Mouse (Mus musculus) C2C12 (cell line): ENCODE data around the gene Ncapg. TPM values are rescaled to one million over a fixed set of nuclear protein-coding genes. Genes with fewer than 3 reads are reported as not detected.
"Not testable (repeated sequence)": the region's sequence is repeated elsewhere in the genome, so short reads cannot be mapped to it uniquely, and the experiment has no call there.

Experiments used
- H3K27me3 ChIP-seq: one replicate; pipeline ENCODE4 v1.6.1; 2011; ENCODE audit not compliant: control insufficient read depth, insufficient read depth, insufficient read length
- H3K36me3 ChIP-seq: one replicate; pipeline ENCODE4 v1.6.1; 2011; ENCODE audit not compliant: control insufficient read depth, insufficient read depth
- H3K4me3 ChIP-seq: one replicate; pipeline ENCODE4 v1.5.1; 2011; ENCODE audit warnings: mild to moderate bottlenecking, control low read depth; ENCODE audit not compliant: poor library complexity, insufficient read depth, severe bottlenecking
- H3K79me2 ChIP-seq: one replicate; pipeline ENCODE4 v1.6.1; 2011; ENCODE audit not compliant: control insufficient read depth, insufficient read depth
- H3K79me3 ChIP-seq: one replicate; pipeline ENCODE4 v1.6.1; 2011; ENCODE audit warnings: low read depth, control low read depth
- H3ac ChIP-seq: one replicate; pipeline ENCODE3; 2011; ENCODE audit warnings: low read depth; ENCODE audit not compliant: control insufficient read depth, insufficient read length
- CEBPB ChIP-seq: IDR thresholded peaks from one replicate; pipeline ENCODE4 v1.6.1; 2011; ENCODE audit warnings: low read depth, mild to moderate bottlenecking, control low read depth, moderate library complexity
- CTCF ChIP-seq: IDR thresholded peaks from one replicate; pipeline ENCODE4 v1.5.1; 2011; ENCODE audit not compliant: control insufficient read depth, insufficient read depth, insufficient read length
- FOSL1 ChIP-seq: IDR thresholded peaks from one replicate; pipeline ENCODE4 v1.8.0; 2011; ENCODE audit warnings: mild to moderate bottlenecking, low read length; ENCODE audit not compliant: poor library complexity, insufficient read depth, severe bottlenecking
- MAX ChIP-seq: IDR thresholded peaks from one replicate; pipeline ENCODE4 v1.6.1; 2011; ENCODE audit warnings: mild to moderate bottlenecking, control low read depth
- MYOD1 ChIP-seq: IDR thresholded peaks from one replicate; pipeline ENCODE4 v1.6.1; 2011; ENCODE audit warnings: low read depth; ENCODE audit not compliant: control insufficient read depth, insufficient read length
- MYOG ChIP-seq: IDR thresholded peaks from one replicate; pipeline ENCODE4 v1.6.1; 2011; ENCODE audit not compliant: control insufficient read depth, insufficient read length; ENCODE audit errors: extremely low read depth
- USF1 ChIP-seq: IDR thresholded peaks from one replicate; pipeline ENCODE4 v1.6.1; 2011; ENCODE audit warnings: low read depth, mild to moderate bottlenecking, control low read depth, moderate library complexity
- polyA plus RNA-seq: library from polyadenylated mRNA; unstranded; fragments of >200 nt; fragmentation: generic; extraction: Trizol; gene quantifications from one replicate; pipeline ENCODE4 v1.2.1, GENCODE M21; 2012; ENCODE audit warnings: missing spikeins

The Ncapg gene
- polyA plus RNA-seq, 1 experiment, result 11.2 TPM

- no peaks in the 10 kb centered on the region for H3K36me3 ChIP-seq
- H3K4me3 ChIP-seq, result no peak within 1 kb of the TSS
- H3ac ChIP-seq, result no peak within 1 kb of the TSS
- H3K79me2 ChIP-seq, result no peaks in the 10 kb centered on the region
- H3K79me3 ChIP-seq, result no peaks in the 10 kb centered on the region
- peaks cover 18% of the 10 kb centered on the region for H3K27me3 ChIP-seq
- TF ChIP-seq USF1, result no peak
- TF ChIP-seq MAX, result no peak
- no peak for TF ChIP-seq CTCF
- no peak for TF ChIP-seq MYOD1
- no peak for TF ChIP-seq FOSL1
- no peak for TF ChIP-seq MYOG
- no peak for TF ChIP-seq CEBPB
Observed at GRCm38 (mm10) chr5:45638806-45639714, 30.7 kb upstream of the Ncapg start, which contains the start of gene Fam184b. Gene Fam184b (minus strand): TSS chr5:45639614.

GRCm38 (mm10) chr5:45639715-45640092, 30.0 kb upstream of the Ncapg start:
- Histone ChIP-seq H3K36me3 (no peaks in the 10 kb centered on the region), H3ac (no peak overlapping the region), H3K27me3 (peaks cover 18% of the 10 kb centered on the region), H3K4me3 (no peak overlapping the region), H3K79me2 (no peaks in the 10 kb centered on the region), H3K79me3 (no peaks in the 10 kb centered on the region)
- TF ChIP-seq USF1 (no peak), MYOG (no peak), MAX (no peak), FOSL1 (no peak), MYOD1 (no peak), CTCF (no peak), CEBPB (no peak)

- Histone ChIP-seq H3K4me3 (no peak overlapping the region), H3K79me3 (no peaks in the 10 kb centered on the region), H3ac (no peak overlapping the region), H3K79me2 (no peaks in the 10 kb centered on the region), H3K27me3 (no peaks in the 10 kb centered on the region), H3K36me3 (no peaks in the 10 kb centered on the region)
- TF ChIP-seq FOSL1 (no peak), MAX (no peak), MYOG (no peak), USF1 (no peak), CTCF (no peak), MYOD1 (no peak), CEBPB (no peak)
Observed at GRCm38 (mm10) chr5:45651026-45651703, 18.6 kb upstream of the Ncapg start.

GRCm38 (mm10) chr5:45658406-45658805, 11.3 kb upstream of the Ncapg start:
- H3K4me3 ChIP-seq, H3K27me3 ChIP-seq, H3K79me3 ChIP-seq, H3ac ChIP-seq, H3K36me3 ChIP-seq, H3K79me2 ChIP-seq: not testable (repeated sequence)

GRCm38 (mm10) chr5:45668324-45668723, 1.4 kb upstream of the Ncapg start:
- H3ac ChIP-seq, result no peak overlapping the region
- TF ChIP-seq MAX (no peak), FOSL1 (no peak), USF1 (no peak), MYOG (no peak), CTCF (no peak), MYOD1 (no peak), CEBPB (no peak)

GRCm38 (mm10) chr5:45668831-45669230, 888 bp upstream of the Ncapg start:
- Histone ChIP-seq H3K79me3 (peaks cover 17% of the 10 kb centered on the region), H3K36me3 (peaks cover 5% of the 10 kb centered on the region), H3ac (peak overlapping the region; percentile 73), H3K27me3 (no peaks in the 10 kb centered on the region), H3K4me3 (peak overlapping the region; percentile 45), H3K79me2 (peaks cover 38% of the 10 kb centered on the region)
- no peak for TF ChIP-seq MYOD1
- no peak for TF ChIP-seq FOSL1
- TF ChIP-seq USF1, result no peak
- TF ChIP-seq CTCF, result no peak
- no peak for TF ChIP-seq MAX
- TF ChIP-seq MYOG, result no peak
- no peak for TF ChIP-seq CEBPB

More at GRCm38 (mm10) chr5:45668324-45668723, 1.4 kb upstream of the Ncapg start:
- Histone ChIP-seq H3K4me3 (peak overlapping the region; percentile 45), H3K79me2 (peaks cover 36% of the 10 kb centered on the region), H3K36me3 (peaks cover 3% of the 10 kb centered on the region), H3K79me3 (peaks cover 17% of the 10 kb centered on the region), H3K27me3 (no peaks in the 10 kb centered on the region)
